Mouse (Mus musculus): ENCODE measurements around the gene Ccdc186.

DNA sequence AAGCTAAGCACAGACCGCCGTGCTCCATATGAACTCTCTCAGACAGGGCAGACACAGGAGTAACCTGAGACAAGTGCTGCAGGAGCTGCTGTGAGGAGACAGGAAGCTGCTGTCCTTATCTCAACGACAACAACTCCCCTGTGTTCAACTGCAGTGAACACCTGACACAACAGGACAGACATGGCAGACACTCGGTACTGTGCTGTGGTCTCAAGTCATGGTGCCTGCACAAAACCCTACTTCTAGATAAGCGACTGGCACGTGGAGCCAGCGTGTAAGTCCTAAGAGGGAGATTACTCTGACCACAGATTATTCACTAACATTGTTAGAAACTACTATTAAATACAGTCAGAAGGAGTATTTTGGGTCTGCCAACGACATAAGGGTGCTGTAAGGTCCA, 21.8 kb downstream of the Ccdc186 start:
- TF ChIP-seq POLR2A (IDR thresholded peaks at IDR 0.05; ENCODE audit: low read depth, low read length) (no peak), CTCF (conservative IDR thresholded peaks at IDR 0.05; ENCODE audit: insufficient read depth, insufficient read length, low read depth, low read length) (no peak)

All from kidney, adult 2 months (tissue).